Mouse (Mus musculus) urinary bladder, postnatal 14 days (tissue): ENCODE results near the gene Cenpv.

ENCODE experiments used
- DNase-seq: peaks from one replicate; pipeline ENCODE4 v3.0.0; 2021; ENCODE audit warnings: low spot score

The Cenpv gene

DNA sequence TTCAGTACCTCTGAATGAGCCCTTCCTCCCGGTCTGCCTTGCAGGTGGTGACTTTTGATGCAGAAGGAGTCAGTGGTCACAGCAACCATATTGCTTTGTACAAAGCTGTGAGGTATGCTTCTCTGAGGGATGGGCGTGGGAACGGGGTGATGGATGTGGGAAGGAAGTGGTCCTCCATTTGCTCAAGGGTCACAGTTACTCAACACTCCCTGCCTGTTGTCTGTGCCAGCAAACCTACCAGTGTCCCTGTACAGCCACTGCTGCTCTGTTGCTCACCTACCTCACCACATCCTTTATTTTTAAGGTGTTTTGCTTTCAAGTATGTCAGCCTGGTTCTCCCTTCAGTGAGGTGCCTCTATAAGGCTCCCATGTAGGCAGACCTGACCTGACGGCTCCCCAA is 31.4 kb downstream of the Cenpv start:
- no peak for DNase-seq

DNA sequence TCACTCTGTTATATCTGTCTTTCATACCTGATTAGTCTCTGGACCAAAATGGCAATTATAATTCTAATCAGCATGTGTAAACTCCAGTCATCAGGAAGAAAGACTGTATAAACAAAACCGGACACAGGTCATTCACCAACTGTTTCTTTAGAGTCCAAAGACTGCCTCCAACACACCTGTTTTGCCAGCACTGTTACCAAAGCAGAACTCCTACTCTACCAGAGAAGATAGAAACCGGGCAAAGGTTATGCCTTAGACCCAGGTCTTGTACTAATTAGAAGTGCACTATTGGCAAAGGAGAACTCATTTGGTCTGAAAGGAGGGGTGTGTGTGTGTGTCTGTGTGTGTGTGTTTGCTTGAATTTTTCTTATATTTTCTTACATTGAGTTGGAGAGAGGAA is 38.5 kb downstream of the Cenpv start:
- DNase-seq = no peak

DNA sequence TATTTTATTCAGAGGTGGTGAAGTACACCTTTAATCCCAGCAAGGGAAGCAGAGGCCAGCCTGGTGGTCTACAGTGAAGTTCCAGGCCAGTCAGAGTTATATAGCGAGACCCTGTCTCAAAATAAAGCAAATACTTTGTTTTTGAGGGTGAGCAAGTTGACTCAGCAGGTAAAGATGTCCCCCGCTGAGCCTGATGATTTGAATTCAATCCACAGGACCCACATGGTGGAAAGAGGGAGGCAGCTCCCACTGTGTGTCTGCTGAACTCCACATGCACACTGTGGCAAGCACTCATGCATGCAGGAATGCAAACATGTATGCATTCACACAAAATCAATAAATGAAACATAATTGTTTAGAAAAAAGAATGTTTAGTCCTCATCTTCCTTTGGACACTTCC is 40.3 kb downstream of the Cenpv start:
- no peak for DNase-seq

DNA sequence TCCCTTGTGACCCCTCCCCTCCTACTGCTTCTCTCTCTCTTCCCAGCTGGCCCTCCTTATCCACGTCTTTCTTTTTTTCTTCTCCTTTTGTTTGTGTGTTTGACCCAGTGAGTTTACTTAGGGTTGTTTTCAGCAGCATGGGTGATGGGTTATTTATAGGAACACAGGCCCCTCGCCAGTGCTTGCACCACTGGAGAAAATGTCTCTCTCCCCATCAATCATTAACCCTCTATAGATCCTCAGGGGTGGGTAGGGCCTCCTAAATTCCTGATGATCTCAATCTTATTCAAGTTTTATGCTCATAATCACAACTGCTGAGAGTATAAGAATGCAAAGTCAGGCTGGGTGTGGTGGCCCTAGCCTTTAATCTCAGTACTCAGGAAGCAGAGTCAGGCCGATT is 41.9 kb downstream of the Cenpv start:
- DNase-seq = no peak

DNA sequence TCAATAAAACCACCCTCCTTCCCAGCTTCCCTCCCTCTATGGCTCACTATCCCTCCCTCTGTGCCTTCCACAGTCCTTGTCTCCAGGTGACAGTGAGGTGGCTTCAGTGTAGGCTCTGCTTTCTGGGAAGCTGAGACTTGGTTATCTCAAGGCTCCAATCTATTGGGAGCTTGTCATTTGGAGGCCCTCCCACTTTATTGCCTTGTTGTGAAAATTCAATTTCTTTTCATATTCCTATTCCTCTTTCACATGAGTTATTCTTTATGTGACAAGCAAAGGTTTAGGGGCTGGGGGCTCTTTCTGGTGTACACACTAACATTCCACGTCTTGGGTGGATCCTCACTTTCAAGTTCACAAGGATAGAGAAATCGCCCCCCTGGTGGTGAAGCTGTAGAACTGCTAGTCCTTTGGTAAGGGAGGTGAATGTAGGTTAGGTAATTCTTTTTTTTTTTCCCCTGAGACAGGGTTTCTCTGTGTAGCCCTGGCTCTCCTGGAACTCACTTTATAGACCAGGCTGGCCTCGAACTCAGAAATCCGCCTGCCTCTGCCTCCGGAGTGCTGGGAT is 42.8 kb downstream of the Cenpv start:
- DNase-seq = no peak

DNA sequence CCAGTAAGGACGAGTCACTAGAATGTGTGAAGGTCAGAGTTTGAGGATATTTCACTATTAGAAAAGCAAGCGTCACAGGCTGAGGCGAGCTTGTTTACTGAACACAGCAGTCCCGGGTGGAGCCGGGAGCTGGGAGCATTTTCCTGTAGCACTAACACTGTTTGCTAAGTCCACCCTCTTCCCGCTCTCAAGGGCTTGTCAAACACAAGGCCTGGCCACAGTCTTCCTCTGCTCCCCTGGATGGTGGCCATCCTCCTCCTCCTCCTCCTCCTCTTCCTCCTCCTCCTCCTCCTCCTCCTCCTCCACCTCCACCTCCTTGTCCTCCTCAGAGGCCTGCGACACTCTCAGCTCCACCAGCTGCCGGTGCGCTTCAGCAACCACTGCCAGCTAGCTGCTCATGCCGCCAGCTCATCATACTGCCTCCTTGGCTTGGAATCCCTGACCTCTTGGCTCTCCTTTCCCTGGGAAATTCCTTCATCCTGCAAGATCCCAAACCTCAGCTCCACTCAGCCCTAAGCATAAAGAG is 43.7 kb downstream of the Cenpv start:
- DNase-seq = peak; percentile 45

DNA sequence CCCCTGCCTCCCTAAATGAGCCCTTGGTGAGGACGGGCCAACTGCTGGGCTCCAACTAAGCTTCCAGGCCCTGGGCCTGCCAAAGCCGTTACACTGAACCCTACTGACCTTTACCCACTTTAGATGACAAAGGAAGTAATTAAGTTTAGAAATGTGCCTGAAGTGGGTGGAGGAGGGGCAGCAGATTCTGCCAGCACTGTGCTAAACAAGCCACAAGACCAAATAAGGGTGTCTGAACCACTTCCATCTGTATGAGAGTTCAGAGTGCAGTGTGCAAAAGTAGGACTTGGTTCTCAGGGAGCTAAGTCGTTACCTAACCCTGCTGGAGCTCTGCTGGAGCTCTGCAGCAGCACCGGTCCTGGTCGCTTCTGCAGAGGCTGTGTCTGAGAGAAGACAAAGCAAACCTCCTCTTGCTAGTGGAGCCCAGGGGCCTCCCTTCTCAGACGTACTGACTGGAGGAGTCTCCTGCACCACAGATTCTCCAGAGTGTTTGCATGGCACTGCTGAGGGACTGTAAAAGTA is 44.2 kb downstream of the Cenpv start:
- DNase-seq = peak; percentile 43

DNA sequence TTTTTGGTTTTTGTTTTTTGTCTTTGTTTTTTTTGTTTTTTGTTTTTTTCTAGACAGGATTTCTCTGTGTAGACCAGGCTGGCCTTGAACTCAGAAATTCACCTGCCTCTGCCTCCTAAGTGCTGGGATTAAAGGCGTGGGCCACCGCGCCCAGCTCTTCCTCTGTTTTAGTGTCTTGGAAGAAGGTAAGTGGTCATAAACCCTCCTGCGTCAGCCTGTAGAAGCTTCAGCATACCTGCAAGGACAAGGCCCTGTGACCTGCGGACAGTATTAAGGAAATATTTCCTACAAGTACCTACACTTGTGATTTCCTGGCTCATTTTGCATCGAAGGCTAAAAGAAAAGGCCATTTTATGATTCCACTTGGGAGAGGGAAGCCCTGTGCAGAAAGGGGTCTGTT is 45.4 kb downstream of the Cenpv start:
- DNase-seq = no peak

DNA sequence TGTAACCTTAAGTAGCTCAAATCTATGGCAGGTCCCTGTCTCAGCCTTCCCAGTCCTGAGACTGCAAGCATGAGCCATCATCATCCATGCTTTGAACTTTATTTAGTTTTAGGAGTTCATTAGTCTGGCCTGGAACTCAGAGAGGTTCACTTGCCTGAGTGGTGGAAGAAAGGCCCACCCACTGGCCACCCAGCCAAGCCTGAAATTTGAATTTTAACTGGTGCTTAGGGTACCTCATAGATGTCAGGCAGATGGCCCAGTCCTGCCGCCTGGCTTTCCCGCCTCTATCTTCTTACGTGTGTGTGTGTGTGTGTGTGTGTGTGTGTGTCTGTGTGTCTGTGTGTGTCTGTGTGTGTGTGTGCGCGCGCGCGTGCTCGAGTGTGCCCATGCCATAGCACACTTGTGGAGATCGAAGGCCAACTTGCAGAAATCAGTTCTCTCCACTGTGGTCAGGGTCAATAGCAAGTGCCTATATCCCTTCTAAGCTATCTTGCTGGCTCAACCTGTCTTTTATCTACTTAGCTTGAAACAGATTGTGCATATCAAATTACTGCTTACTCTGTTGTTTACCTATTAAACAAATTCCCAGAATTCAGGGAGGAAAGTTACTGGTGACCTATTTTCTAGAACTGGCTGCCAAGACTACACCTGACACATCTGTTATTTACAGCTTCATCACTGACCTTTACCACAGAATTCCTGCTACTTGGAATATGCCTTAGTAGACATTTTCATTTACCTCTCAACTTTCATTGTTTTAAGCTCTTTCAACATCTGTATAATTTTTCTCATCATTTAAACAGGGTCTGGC is 51.3 kb downstream of the Cenpv start:
- no peak for DNase-seq

DNA sequence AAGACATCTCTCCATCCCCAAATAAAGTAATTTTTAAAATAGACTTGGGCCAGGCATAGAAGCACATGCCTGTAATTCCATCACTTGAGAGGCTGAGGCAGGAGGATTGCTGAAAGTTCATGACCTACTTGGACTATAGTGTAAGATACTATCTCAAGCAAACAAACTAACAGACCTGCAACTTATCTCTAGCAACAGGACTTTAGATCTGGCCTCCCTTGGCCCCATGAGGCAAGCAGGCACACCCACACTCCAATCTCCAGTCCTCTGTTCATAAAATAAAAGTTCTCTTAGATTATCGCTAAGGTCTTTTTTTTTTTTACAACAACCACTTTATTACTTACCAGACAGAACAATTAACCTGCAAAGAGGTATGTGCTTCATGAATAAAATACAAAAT is 52.1 kb downstream of the Cenpv start:
- no peak for DNase-seq

DNA sequence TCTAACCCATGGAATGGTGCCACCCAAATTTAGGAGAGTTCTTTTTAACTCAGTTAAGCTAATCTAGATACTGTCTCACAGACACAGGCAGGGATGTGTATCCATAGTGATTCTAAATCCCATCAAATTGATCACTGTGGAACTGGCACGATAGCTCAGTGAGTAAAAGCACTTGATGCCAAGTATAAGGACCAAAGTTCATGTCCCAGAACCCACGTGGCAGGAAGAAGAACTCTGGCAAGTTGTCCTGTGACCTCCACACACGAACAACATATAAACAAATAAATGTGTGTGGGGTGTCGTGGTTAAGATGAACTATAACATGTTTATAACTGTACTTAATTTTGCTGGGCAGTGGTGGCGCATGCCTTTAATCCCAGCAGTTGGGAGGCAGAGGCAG is 59.5 kb downstream of the Cenpv start:
- no peak for DNase-seq

DNA sequence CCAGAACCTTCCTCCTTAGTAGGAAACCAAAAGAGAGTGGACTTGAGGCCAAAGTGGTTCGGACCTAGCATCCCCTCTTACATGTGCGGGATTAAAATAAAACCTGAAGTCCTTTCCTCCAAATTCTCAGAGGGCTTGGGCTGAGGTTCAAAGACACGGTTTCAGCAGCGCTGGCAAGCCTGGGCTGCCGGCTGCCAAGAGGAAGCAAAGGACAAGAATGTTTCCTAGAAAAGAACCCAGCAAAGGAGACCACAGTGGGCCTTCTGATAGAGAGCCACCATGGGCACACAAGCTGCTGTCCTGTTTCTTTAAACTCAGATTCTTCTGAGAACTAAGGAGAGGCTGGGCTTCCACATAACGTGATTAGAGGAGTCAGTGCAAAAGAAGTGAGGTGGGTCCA is 60.1 kb downstream of the Cenpv start:
- DNase-seq = no peak

DNA sequence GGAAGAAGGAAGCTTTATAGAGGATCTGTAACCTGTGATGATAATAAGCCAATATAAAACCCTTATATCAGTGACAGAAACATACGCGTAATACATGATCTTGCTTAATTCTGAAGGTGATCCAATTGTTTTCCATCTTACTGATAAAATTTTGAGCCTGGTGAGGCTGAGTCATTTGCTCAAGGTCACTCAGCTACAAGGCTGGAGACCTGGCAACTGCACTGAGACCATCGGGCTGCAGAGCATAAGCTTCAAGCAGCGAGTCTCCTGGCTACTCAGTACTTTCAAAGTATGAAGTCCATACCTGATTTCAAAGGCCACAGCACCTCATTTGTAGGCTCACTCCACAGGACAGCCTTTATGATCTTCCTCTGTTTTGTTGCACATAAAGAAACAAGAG is 62.9 kb downstream of the Cenpv start:
- no peak for DNase-seq
